Mouse (Mus musculus): ENCODE measurements at regions not wholly inside any gene's neighbourhood (a gene's known extent, or its start where the extent isn't known, plus 50 kb on each side); places are given as distances from the start of the nearest gene placed in this dataset.
A peak's percentile ranks its signal among the peaks of the same experiment; 100 is the strongest.

GRCm38 (mm10) chr3:81482742-81483141, 446.5 kb downstream of the Pdgfc start:
- WGBS, result 86% methylated on average over 2 of the region's 2 CpGs
- Histone ChIP-seq H3K27me3 (ENCODE audit: insufficient read depth, low read length) (no peaks in the 10 kb centered on the region), H3K27ac (no peak overlapping the region), H3K36me3 (ENCODE audit: insufficient read depth, low read length) (no peaks in the 10 kb centered on the region), H3K4me3 (ENCODE audit: low read length) (no peak overlapping the region), H3K4me1 (ENCODE audit: insufficient read depth, low read length) (no peaks in the 10 kb centered on the region), H3K4me2 (ENCODE audit: low read depth, low read length) (no peak overlapping the region), H3K9ac (replicated peaks; ENCODE audit: low read length) (no peak overlapping the region), H3K9me3 (ENCODE audit: low read length) (no peaks in the 10 kb centered on the region)
- DNase-seq (ENCODE audit: low spot score) (no peak), ATAC-seq (no peak)
- no peak for TF ChIP-seq CTCF (IDR thresholded peaks at IDR 0.05; ENCODE audit: low read depth)

GRCm38 (mm10) chr3:81483363-81483762, 447.1 kb downstream of the Pdgfc start:
- DNase-seq (ENCODE audit: low spot score), result peak; percentile 63
- WGBS, result 64% methylated on average over 2 of the region's 2 CpGs

GRCm38 (mm10) chr3:81505316-81505715, 427.1 kb upstream of the Ctso start:
- TF ChIP-seq CTCF (IDR thresholded peaks at IDR 0.05; ENCODE audit: low read depth), result no peak
- Histone ChIP-seq H3K4me3 (ENCODE audit: low read length) (no peak overlapping the region), H3K9me3 (ENCODE audit: low read length) (no peaks in the 10 kb centered on the region), H3K4me2 (ENCODE audit: low read depth, low read length) (no peak overlapping the region), H3K27me3 (ENCODE audit: insufficient read depth, low read length) (no peaks in the 10 kb centered on the region), H3K27ac (no peak overlapping the region), H3K9ac (replicated peaks; ENCODE audit: low read length) (no peak overlapping the region), H3K4me1 (ENCODE audit: insufficient read depth, low read length) (no peaks in the 10 kb centered on the region), H3K36me3 (ENCODE audit: insufficient read depth, low read length) (no peaks in the 10 kb centered on the region)
- WGBS, result 70% methylated on average over 1 of the region's 1 CpGs
- no peak for DNase-seq (ENCODE audit: low spot score)
- ATAC-seq, result no peak

More at GRCm38 (mm10) chr3:81483363-81483762, 447.1 kb downstream of the Pdgfc start:
- no peaks in the 10 kb centered on the region for H3K9me3 ChIP-seq (ENCODE audit: low read length)
- no peaks in the 10 kb centered on the region for H3K4me1 ChIP-seq (ENCODE audit: insufficient read depth, low read length)
- H3K4me3 ChIP-seq (ENCODE audit: low read length), result no peak overlapping the region
- peak; percentile 71 for TF ChIP-seq CTCF (IDR thresholded peaks at IDR 0.05; ENCODE audit: low read depth)
- no peaks in the 10 kb centered on the region for H3K36me3 ChIP-seq (ENCODE audit: insufficient read depth, low read length)
- H3K4me2 ChIP-seq (ENCODE audit: low read depth, low read length), result no peak overlapping the region
- no peak overlapping the region for H3K27ac ChIP-seq
- no peaks in the 10 kb centered on the region for H3K27me3 ChIP-seq (ENCODE audit: insufficient read depth, low read length)
- no peak overlapping the region for H3K9ac ChIP-seq (replicated peaks; ENCODE audit: low read length)
- peak; percentile 88 for ATAC-seq

GRCm38 (mm10) chr3:81508611-81509010, 423.8 kb upstream of the Ctso start:
- Histone ChIP-seq H3K36me3 (ENCODE audit: insufficient read depth, low read length) (no peaks in the 10 kb centered on the region), H3K9me3 (ENCODE audit: low read length) (no peaks in the 10 kb centered on the region), H3K27ac (no peak overlapping the region), H3K27me3 (ENCODE audit: insufficient read depth, low read length) (no peaks in the 10 kb centered on the region), H3K4me1 (ENCODE audit: insufficient read depth, low read length) (no peaks in the 10 kb centered on the region), H3K4me2 (ENCODE audit: low read depth, low read length) (no peak overlapping the region), H3K4me3 (ENCODE audit: low read length) (no peak overlapping the region), H3K9ac (replicated peaks; ENCODE audit: low read length) (no peak overlapping the region)
- WGBS, result 24% methylated on average over 2 of the region's 2 CpGs
- no peak for TF ChIP-seq CTCF (IDR thresholded peaks at IDR 0.05; ENCODE audit: low read depth)
- ATAC-seq (no peak), DNase-seq (ENCODE audit: low spot score) (no peak)

- WGBS, result 33% methylated on average over 4 of the region's 4 CpGs
- TF ChIP-seq CTCF (IDR thresholded peaks at IDR 0.05; ENCODE audit: low read depth), result no peak
- Histone ChIP-seq H3K9me3 (ENCODE audit: low read length) (no peaks in the 10 kb centered on the region), H3K4me3 (ENCODE audit: low read length) (no peak overlapping the region), H3K36me3 (ENCODE audit: insufficient read depth, low read length) (no peaks in the 10 kb centered on the region), H3K4me2 (ENCODE audit: low read depth, low read length) (no peak overlapping the region), H3K9ac (replicated peaks; ENCODE audit: low read length) (no peak overlapping the region), H3K27me3 (ENCODE audit: insufficient read depth, low read length) (no peaks in the 10 kb centered on the region), H3K27ac (no peak overlapping the region), H3K4me1 (ENCODE audit: insufficient read depth, low read length) (no peaks in the 10 kb centered on the region)
- ATAC-seq, result no peak
- DNase-seq (ENCODE audit: low spot score), result no peak
Measured at GRCm38 (mm10) chr3:81521804-81522203, 410.6 kb upstream of the Ctso start.

GRCm38 (mm10) chr3:81530872-81531271, 401.5 kb upstream of the Ctso start:
- no peak overlapping the region for H3K9ac ChIP-seq (replicated peaks; ENCODE audit: low read length)
- H3K4me1 ChIP-seq (ENCODE audit: insufficient read depth, low read length), result no peaks in the 10 kb centered on the region
- ATAC-seq, result no peak
- no peak for TF ChIP-seq CTCF (IDR thresholded peaks at IDR 0.05; ENCODE audit: low read depth)
- H3K27ac ChIP-seq, result no peak overlapping the region
- DNase-seq (ENCODE audit: low spot score), result no peak
- H3K36me3 ChIP-seq (ENCODE audit: insufficient read depth, low read length), result no peaks in the 10 kb centered on the region
- H3K4me2 ChIP-seq (ENCODE audit: low read depth, low read length), result no peak overlapping the region
- no peaks in the 10 kb centered on the region for H3K27me3 ChIP-seq (ENCODE audit: insufficient read depth, low read length)
- no peaks in the 10 kb centered on the region for H3K9me3 ChIP-seq (ENCODE audit: low read length)
- no peak overlapping the region for H3K4me3 ChIP-seq (ENCODE audit: low read length)
- WGBS, result 100% methylated on average over 1 of the region's 1 CpGs

GRCm38 (mm10) chr3:81535448-81536205, 396.8 kb upstream of the Ctso start:
- no peaks in the 10 kb centered on the region for H3K36me3 ChIP-seq (ENCODE audit: insufficient read depth, low read length)
- H3K27me3 ChIP-seq (ENCODE audit: insufficient read depth, low read length), result no peaks in the 10 kb centered on the region
- no peak overlapping the region for H3K4me3 ChIP-seq (ENCODE audit: low read length)
- TF ChIP-seq CTCF (IDR thresholded peaks at IDR 0.05; ENCODE audit: low read depth), result no peak
- ATAC-seq, result no peak
- no peaks in the 10 kb centered on the region for H3K9me3 ChIP-seq (ENCODE audit: low read length)
- H3K9ac ChIP-seq (replicated peaks; ENCODE audit: low read length), result no peak overlapping the region
- H3K27ac ChIP-seq, result no peak overlapping the region
- no peaks in the 10 kb centered on the region for H3K4me1 ChIP-seq (ENCODE audit: insufficient read depth, low read length)
- H3K4me2 ChIP-seq (ENCODE audit: low read depth, low read length), result no peak overlapping the region
- no peak for DNase-seq (ENCODE audit: low spot score)
- 80% methylated on average over 4 of the region's 4 CpGs for WGBS
